Mouse (Mus musculus): ENCODE measurements around the gene Eif3b. TPM values are rescaled to one million over a fixed set of nuclear protein-coding genes. Genes with fewer than 3 reads are reported as not detected.

Gene Eif3b
- total RNA-seq, 2 experiments from 2014 or later = 83.9 to 86.7 TPM

DNA sequence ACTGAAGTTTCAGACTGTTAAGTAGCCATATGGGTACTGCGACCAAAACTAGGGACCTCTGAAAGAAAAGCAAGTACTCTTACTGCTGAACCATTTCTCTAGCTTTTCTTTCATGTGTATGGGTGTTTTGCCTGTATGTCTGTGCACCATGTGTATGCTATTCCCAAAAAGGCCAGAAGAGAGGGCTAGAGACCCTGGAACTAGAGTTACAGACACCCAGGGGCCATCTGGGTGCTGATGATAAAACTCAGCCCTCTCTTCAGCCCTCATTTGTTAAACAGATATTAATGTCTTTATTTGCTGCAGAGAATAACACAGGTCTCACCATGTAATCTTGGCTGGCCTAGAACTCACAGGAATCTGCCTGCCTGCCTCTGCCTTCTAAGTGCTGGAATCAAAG, 34.7 kb upstream of the Eif3b start:
- H3K4me3 ChIP-seq = no peak overlapping the region
- H3K27ac ChIP-seq = no peak overlapping the region
- no peak for TF ChIP-seq CTCF (conservative IDR thresholded peaks at IDR 0.05)
- no peak for DNase-seq (ENCODE audit: low spot score in 2 of 2)

- TF ChIP-seq CTCF (conservative IDR thresholded peaks at IDR 0.05) = no peak
- Histone ChIP-seq H3K4me3 (no peak overlapping the region), H3K27ac (no peak overlapping the region)
- DNase-seq (ENCODE audit: low spot score in 2 of 2) = no peak
Measured at GRCm38 (mm10) chr5:140387236-140387635, 31.9 kb upstream of the Eif3b start.

GRCm38 (mm10) chr5:140387816-140388510, 31.2 kb upstream of the Eif3b start:
- Histone ChIP-seq H3K27ac (no peak overlapping the region), H3K4me3 (peak overlapping the region; percentile 68; the same call in 1 of the 2 replicates)
- TF ChIP-seq CTCF (conservative IDR thresholded peaks at IDR 0.05) = no peak
- no peak for DNase-seq (ENCODE audit: low spot score in 2 of 2)

DNA sequence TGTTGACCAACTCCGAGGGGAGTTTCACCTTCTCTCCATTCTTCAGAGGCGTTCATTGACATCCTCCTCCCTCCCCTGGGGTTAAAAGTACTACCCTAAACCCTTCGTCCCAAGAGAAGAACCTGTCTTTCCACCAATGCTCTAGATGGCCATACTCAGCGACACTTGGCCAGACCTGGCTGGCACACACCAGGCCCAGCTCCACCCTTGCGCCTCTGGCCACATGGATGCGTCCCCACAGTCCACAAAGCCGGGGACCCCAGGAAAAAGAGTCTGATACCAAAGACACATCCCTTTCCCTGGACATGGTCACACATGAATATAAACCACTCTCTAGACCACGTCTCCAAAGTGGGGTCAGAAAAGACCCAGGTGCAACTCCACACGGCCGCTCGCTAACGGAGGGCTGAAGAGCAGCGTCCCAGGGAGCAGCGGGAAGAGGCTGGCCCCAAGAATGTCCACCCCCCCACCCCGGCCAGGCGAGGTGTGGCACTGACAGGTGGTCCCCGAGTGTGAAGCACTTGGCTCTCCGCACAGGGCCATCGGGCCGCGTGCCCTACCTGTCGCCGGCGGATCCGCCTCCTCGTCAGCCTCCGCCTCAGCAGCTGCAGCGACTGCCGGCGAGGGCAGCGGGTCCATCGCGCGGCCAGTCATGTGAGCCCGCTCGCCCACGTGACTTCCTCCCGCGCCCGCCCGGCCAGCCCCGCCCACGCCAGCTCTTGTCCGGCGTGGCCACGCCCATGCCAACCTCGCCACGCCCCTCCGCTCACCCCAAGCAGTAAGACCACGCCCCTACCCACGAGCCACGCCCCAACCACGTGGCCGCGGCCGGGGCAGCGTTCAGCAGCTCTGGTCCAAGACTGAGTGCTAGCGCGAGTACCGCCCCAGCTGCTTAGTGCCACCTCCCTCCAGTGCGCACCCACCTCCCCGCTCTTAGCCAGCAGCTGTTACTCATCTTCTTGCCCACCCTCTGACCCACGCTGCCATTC, 30.2 kb upstream of the Eif3b start, which contains the start of gene Snx8:
Snx8 (minus strand) TSS at position 675 of the 989 bp plus-strand sequence.
- Histone ChIP-seq H3K4me3 (peak within 1 kb of the TSS; percentile 68), H3K27ac (peak within 1 kb of the TSS; percentile 34; the same call in 1 of the 2 replicates)
- TF ChIP-seq CTCF (conservative IDR thresholded peaks at IDR 0.05) = no peak
- peak; percentile 83 to 87 for DNase-seq (ENCODE audit: low spot score in 2 of 2)

DNA sequence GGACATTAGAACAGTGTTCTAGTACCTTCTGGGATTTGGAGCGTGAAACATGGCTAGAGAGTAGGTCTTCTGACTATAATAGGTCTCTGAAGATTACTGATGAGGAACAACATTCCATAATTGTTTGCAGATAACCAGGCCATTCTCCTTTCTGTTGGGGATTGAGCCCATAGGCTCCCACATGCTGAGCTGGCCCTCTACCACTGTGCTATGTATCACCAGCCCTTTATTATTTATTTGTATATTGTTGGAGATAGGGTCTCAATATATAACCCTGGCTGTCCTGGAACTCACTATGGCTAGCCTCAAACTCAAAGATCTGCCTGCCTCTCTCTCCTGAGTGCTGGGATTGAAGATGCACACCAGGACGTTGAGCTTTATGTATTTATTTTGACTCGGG, 29.5 kb upstream of the Eif3b start:
- peak overlapping the region; percentile 68 for H3K4me3 ChIP-seq
- TF ChIP-seq CTCF (conservative IDR thresholded peaks at IDR 0.05) = no peak
- no peak for DNase-seq (ENCODE audit: low spot score in 2 of 2)
- H3K27ac ChIP-seq = no peak overlapping the region

- TF ChIP-seq CTCF (conservative IDR thresholded peaks at IDR 0.05) = no peak
- DNase-seq (ENCODE audit: low spot score in 2 of 2) = no peak
- no peak overlapping the region for H3K4me3 ChIP-seq
- no peak overlapping the region for H3K27ac ChIP-seq
Measured at GRCm38 (mm10) chr5:140391435-140391834, 27.7 kb upstream of the Eif3b start.

- no peak for DNase-seq (ENCODE audit: low spot score in 2 of 2)
- no peak for TF ChIP-seq CTCF (conservative IDR thresholded peaks at IDR 0.05)
- H3K4me3 ChIP-seq = no peak overlapping the region
- H3K27ac ChIP-seq = no peak overlapping the region
Measured at GRCm38 (mm10) chr5:140391981-140392380, 27.1 kb upstream of the Eif3b start.

DNA sequence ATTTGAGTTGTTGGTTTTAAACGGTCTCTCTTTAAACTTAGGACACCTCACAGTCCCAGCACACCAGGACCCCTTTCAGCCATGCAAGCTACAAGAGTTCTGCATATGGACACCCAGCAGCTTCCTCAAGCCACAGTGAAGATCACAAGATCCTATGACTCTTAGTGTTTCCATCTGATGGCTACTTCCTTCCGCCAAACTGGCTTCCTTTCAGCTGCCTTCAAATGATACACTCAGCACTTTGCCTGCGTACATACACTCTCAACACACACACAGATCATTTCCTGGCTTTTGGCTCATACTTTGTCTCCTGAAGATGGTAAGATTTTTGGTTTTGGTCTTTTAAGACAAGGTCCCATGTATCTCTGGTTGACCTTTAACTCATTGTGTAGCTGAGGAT, 26.4 kb upstream of the Eif3b start:
- TF ChIP-seq CTCF (conservative IDR thresholded peaks at IDR 0.05) = no peak
- no peak for DNase-seq (ENCODE audit: low spot score in 2 of 2)
- H3K4me3 ChIP-seq = no peak overlapping the region

DNA sequence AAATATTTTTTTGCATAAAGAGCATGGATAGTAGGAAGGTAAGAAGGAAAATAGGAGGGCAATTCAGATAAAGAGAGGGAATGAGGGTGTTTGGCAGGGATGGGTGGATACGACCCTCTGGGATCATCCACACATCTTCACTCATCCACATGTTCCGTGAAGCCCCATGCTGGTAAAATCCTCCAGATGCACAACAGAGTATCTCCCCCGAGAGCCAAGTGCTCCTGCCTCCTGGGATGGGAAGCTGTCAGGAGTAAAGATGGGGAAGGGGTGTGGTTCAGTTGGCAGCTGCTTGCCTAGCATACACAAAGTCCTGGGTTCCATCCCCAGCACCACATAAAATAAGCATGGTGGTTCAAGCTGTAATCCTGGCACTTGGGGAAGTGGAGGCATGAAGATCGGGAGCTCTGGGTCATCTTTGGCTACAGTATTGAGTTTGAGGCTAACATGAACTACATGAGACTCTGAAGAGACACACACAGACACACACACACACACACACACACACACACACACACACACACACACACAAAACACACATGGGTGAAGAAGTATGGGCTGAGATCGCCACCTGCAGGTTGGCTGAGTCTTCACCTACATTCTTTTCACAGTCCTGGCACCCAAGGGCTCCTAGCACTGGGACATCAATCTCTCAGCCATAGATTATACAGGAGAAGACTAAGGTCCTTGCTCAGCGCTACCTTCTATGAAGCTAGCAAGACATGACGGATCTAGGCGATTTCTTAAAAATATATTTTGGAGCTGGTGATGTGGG, 22.8 kb upstream of the Eif3b start:
- TF ChIP-seq CTCF (conservative IDR thresholded peaks at IDR 0.05) = peak; percentile 61
- H3K4me3 ChIP-seq = no peak overlapping the region
- no peak overlapping the region for H3K27ac ChIP-seq
- DNase-seq (ENCODE audit: low spot score in 2 of 2) = no peak

More for the DNA sequence above, 26.4 kb upstream of the Eif3b start:
- H3K27ac ChIP-seq = no peak overlapping the region

DNA sequence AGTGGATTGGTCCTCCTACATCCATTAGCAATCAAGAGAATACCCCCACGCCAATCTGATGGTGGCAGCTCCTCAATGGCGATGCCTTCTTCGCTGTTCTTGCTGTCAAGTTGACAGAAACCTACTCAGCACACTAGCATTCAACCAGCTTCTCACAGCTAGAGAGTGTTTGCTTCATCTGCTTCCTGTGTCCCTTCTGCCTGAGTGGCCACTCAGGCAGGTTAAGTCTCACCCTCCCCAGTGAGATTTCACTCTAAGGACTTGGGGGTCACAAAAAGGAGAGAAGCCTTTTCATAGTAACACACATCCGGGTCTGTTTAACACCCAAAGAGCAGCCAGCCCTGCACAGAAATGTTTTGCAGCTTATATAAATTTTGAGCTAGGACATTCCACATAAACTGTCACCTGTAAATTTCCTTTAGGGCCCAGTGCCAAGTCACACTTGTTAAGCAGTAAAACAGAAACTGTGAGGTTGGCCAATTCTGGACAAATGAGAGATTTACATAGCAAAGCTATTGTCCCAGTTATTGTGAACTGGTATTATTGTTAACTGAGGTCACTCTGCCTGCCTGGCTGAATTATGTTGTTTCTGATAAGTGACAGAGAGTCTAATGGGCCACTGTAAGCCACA, 16.4 kb upstream of the Eif3b start:
- no peak for TF ChIP-seq CTCF (conservative IDR thresholded peaks at IDR 0.05)
- Histone ChIP-seq H3K27ac (no peak overlapping the region), H3K4me3 (no peak overlapping the region)
- DNase-seq (ENCODE audit: low spot score in 2 of 2) = no peak

DNA sequence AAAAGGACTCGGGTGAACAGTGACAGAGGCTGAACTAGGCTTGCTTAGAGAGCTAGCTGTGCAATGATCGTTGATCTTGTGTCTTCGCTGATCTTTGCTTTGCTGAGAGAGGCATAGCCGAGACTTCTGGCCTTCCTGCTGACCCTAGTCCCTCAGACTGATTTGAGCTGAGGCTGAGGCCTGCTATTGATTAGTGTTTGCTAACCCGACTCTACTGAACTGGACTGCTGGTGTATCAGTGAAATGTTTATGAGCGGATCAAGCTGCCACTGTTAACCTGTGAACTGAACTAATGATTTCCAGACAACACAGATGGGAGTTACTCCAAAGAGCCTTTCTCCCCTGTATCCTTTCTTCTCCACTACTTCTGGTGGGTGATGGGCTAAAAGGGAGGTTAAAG, 14.0 kb upstream of the Eif3b start:
- TF ChIP-seq CTCF (conservative IDR thresholded peaks at IDR 0.05) = no peak
- no peak overlapping the region for H3K4me3 ChIP-seq
- no peak overlapping the region for H3K27ac ChIP-seq
- DNase-seq (ENCODE audit: low spot score in 2 of 2) = no peak

DNA sequence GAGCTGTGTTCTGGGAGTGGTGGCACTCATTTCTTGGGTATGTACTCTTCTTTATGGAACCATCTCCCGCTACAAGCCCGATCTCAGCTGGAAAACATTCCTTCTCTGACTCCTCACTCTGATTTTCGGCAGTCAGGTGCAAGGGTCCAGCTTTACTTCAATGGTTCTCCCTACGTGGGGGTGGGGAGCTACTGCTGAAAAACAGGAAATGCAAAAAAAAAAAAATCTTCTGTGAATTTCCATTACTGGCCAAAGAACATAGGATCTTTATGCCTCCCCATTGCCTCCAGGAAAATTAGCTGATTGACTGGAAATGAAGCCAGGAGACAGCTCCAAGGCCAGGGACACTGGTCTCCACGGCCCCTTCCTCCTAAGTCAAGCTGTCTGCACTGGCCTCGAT, 12.5 kb upstream of the Eif3b start:
- H3K4me3 ChIP-seq = no peak overlapping the region
- DNase-seq (ENCODE audit: low spot score in 2 of 2) = no peak
- TF ChIP-seq CTCF (conservative IDR thresholded peaks at IDR 0.05) = no peak
- no peak overlapping the region for H3K27ac ChIP-seq

Data from layer of hippocampus, adult 2 months (tissue).